Mouse (Mus musculus) midbrain, embryonic 12.5 days (tissue): ENCODE results near the gene Slf2. TPM values are rescaled to one million over a fixed set of nuclear protein-coding genes. Genes with fewer than 3 reads are reported as not detected.

ENCODE experiments used
- ATAC-seq: fragments of 200-750 bp; cut with Nextera tagmentation; 2 replicates; pipeline ENCODE4 v1.8.0; 2017; ENCODE audit warnings: low read depth, moderate TSS enrichment, moderate library complexity; ENCODE audit not compliant: low FRiP score
- H3K27ac ChIP-seq: fragments of 300-500 bp; sonication (generic); replicated peaks from 2 replicates; pipeline ENCODE4 v1.5.1; 2016; ENCODE audit warnings: mild to moderate bottlenecking
- H3K27me3 ChIP-seq: fragments of 300-500 bp; sonication (generic); 2 replicates; pipeline ENCODE4 v1.6.1; 2016; ENCODE audit warnings: mild to moderate bottlenecking
- H3K36me3 ChIP-seq: fragments of 300-500 bp; sonication (generic); 2 replicates; pipeline ENCODE4 v1.6.1; 2016
- H3K4me1 ChIP-seq: fragments of 300-500 bp; sonication (generic); 2 replicates; pipeline ENCODE4 v1.6.1; 2016
- H3K4me2 ChIP-seq: fragments of 300-500 bp; sonication (generic); replicated peaks from 2 replicates; pipeline ENCODE4 v1.6.1; 2016; ENCODE audit warnings: mild to moderate bottlenecking, moderate library complexity
- H3K4me3 ChIP-seq: fragments of 300-500 bp; sonication (generic); 2 replicates; pipeline ENCODE4 v1.5.1; 2016; ENCODE audit warnings: mild to moderate bottlenecking
- H3K9ac ChIP-seq: fragments of 300-500 bp; sonication (generic); replicated peaks from 2 replicates; pipeline ENCODE4 v1.6.1; 2016; ENCODE audit warnings: mild to moderate bottlenecking, moderate library complexity
- H3K9me3 ChIP-seq: fragments of 300-500 bp; sonication (generic); 2 replicates; pipeline ENCODE4 v1.6.1; 2016; ENCODE audit warnings: mild to moderate bottlenecking
- WGBS: fragments of 180-500 bp; shearing (Covaris S2); methylation state at CpG from one replicate; pipeline ENCODE4 v1.1.7; 2016; 5-methylcytosine and 5-hydroxymethylcytosine counted together
- polyA plus RNA-seq: library from polyadenylated mRNA; unstranded; fragments of >200 nt; fragmentation: Nextera tagmentation; extraction: Ambion mirVana; gene quantifications from 2 replicates; pipeline ENCODE4 v1.2.1, GENCODE M21; 2016

Gene Slf2
- polyA plus RNA-seq, 1 experiment from 2014 or later = 42.9 TPM

DNA sequence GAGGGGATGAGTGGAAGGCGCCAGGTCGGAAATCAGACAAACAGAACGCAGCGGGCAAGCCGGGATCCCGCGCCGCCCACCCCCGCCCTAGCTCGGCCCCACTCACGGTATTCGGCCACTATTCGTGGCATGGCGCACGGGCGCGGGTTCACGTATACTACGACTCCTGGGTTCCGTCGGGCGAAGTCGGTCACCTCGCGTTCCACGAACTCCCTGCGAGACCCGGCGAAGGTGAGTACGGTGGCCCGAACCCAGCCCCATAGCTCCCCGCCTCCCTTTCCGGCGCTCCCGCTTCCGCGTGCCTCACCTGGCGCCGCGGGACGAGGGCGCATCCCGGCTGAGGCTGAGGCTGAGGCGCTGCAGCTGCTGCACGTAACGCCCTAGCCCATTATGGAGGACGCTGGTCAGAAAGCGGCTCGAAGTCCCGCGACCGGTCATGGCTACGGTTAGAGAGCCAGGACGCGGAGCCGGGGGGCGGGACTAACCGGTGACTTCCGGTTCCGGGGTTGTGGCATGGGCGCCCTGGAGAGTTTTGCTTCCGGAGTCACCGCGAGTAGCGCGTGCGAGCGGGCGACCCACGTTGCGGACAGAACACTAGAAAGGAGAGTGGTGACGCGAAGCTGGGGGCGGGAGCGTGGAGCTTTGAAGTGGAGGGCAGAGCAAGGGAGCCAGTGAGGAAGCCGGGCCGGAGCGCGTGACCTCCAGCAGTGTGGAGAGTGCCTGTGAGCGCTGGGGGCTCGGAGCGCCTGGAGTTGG, 75.2 kb downstream of the Slf2 start, which contains the start of gene Mrpl43:
TSS of gene Mrpl43 (minus strand) at position 486 of the 756 bp plus-strand sequence.
- no peaks in the 10 kb centered on the region for H3K9me3 ChIP-seq
- WGBS = under 1% methylated on average over 82 of the region's 82 CpGs
- H3K4me1 ChIP-seq = peaks cover 22% of the 10 kb centered on the region
- H3K4me2 ChIP-seq = peak within 1 kb of the TSS; percentile 88
- peaks cover 57% of the 10 kb centered on the region for H3K36me3 ChIP-seq
- H3K4me3 ChIP-seq = peak within 1 kb of the TSS; percentile 97
- peak within 1 kb of the TSS; percentile 84 for H3K9ac ChIP-seq
- H3K27ac ChIP-seq = peak within 1 kb of the TSS; percentile 77
- ATAC-seq = peak; percentile 93
- no peaks in the 10 kb centered on the region for H3K27me3 ChIP-seq

DNA sequence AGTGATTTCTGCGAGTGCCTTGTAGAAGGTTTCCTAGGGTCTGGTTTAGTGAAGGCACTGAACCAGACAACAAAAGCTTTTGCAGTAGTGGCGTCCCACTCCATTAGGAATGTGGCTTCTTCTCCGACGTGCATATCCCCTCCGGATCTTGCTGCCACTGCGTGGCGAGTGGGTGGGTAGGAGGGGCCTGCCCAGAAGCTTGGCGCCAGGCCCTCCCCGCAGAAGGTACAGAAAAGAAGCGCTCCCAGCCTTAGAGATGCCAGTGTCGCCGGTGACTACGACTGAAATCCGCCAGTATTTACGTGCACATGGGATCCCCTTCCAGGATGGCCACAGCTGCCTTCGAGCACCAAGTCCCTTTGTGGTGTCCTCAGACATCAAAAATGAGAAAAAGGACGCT, 76.1 kb downstream of the Slf2 start:
- Histone ChIP-seq H3K4me2 (peak overlapping the region; percentile 88), H3K4me1 (peaks cover 22% of the 10 kb centered on the region), H3K9me3 (no peaks in the 10 kb centered on the region), H3K36me3 (peaks cover 57% of the 10 kb centered on the region), H3K4me3 (peak overlapping the region; percentile 97), H3K9ac (peak overlapping the region; percentile 84), H3K27me3 (no peaks in the 10 kb centered on the region), H3K27ac (peak overlapping the region; percentile 77)
- ATAC-seq = no peak
- WGBS = 46% methylated on average over 17 of the region's 17 CpGs

DNA sequence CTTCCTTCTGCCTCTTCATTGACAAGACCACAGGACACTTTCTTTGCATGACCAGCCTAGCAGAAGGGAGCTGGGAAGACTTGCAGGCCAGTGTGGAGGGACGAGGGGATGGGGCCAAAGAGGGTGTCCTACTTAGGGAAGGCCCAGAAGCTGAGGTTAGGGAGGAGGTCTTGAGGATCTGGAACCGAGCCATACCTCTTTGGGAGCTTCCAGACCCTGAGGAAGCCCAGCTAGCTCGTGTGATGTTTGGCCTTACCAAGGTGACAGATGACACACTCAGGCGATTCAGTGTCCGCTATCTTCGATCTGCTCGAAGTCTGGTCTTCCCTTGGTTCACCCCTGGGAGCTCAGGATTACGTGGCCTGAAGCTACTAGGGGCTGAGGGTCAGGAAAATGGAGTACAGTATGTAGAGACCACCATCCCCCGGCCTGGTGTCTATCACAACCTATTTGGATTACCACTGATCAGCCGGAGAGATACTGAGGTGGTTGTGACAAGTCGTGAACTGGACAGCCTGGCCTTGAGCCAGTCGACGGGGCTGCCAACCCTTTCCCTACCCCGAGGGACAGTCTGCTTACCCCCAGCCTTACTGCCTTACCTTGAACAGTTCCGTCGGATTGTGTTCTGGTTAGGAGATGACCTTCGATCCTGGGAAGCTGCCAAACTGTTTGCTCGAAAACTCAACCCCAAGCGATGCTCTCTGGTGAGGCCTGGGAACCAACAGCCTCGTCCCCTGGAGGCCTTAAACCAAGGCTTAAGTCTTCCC, 76.7 kb downstream of the Slf2 start:
- H3K9me3 ChIP-seq = no peaks in the 10 kb centered on the region
- H3K36me3 ChIP-seq = peaks cover 54% of the 10 kb centered on the region
- H3K9ac ChIP-seq = peak overlapping the region; percentile 84; the same call in 1 of the 2 replicates
- no peak for ATAC-seq
- H3K27me3 ChIP-seq = no peaks in the 10 kb centered on the region
- 94% methylated on average over 20 of the region's 20 CpGs for WGBS
- peaks cover 27% of the 10 kb centered on the region for H3K4me1 ChIP-seq
- no peak overlapping the region for H3K27ac ChIP-seq
- H3K4me2 ChIP-seq = peak overlapping the region; percentile 88
- peak overlapping the region; percentile 97 for H3K4me3 ChIP-seq

DNA sequence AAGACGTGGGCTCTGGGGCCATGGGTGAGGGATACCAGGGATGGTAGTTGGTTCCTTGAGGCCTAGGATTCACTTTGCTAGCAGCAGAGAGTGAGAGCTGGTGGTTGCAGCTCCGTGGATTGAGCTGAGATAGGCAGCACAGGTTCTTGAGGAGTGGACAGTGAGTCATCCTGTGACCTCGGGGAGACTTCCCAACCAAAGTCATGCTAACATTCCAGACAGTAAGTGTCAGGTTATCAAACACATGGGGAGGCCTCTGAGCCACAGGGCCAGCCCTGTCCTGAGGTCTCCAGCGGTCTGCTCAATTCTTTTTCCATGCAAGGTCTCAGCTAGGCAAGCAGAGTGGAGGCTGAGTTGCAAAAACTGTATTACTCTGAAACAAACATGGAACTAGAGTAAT, 79.7 kb downstream of the Slf2 start:
- WGBS = 90% methylated on average over 4 of the region's 4 CpGs
- H3K27ac ChIP-seq = no peak overlapping the region

DNA sequence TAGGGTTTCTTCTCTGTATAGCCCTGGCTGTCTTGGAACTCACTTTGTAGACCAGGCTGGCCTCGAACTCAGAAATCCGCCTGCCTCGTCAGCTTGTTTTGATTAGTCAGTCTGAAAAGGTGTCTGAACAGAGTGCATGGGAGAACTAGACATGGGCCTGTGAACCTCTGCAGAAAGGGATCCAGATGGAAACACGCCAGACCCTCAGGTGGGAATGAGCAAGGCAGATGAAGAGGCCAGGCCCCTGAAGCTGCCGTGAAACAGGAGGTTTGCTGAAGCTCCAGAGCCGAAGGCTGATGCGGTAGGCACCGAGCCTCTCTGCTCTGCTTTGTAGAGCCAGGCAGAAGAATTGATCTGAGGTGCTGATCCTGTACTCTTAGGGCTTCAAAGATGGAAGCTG, 81.3 kb downstream of the Slf2 start:
- H3K27ac ChIP-seq = peak overlapping the region; percentile 63
- WGBS = 87% methylated on average over 8 of the region's 8 CpGs

More for the DNA sequence above, 79.7 kb downstream of the Slf2 start:
- Histone ChIP-seq H3K9me3 (no peaks in the 10 kb centered on the region), H3K27me3 (peaks cover 5% of the 10 kb centered on the region; the same call in 1 of the 2 replicates), H3K36me3 (peaks cover 34% of the 10 kb centered on the region), H3K9ac (no peak overlapping the region), H3K4me2 (no peak overlapping the region), H3K4me1 (peaks cover 39% of the 10 kb centered on the region), H3K4me3 (no peak overlapping the region)
- no peak for ATAC-seq

DNA sequence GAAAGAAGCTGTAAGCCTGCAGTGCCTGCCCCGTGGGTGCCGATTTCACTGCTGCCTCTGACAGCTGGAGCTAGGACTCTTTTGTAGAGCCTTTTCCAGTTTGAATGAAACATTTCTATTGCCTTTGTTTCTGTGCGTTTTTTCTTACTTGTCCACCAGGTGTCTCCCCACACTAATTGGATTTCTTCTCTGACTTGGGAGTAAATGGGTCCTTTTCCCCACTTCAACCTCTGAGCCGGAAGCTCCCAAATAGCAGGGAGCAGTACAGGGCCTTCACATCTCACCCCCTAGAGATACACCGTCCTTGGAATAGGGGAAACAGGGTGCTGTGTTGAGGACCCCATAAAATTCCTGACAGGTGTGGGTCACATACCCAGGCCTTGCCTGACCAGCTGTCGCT, 81.7 kb downstream of the Slf2 start:
- H3K4me1 ChIP-seq = peaks cover 43% of the 10 kb centered on the region
- ATAC-seq = no peak
- H3K4me2 ChIP-seq = no peak overlapping the region
- WGBS = 37% methylated on average over 6 of the region's 6 CpGs
- peaks cover 5% of the 10 kb centered on the region; the same call in 1 of the 2 replicates for H3K27me3 ChIP-seq
- no peaks in the 10 kb centered on the region for H3K9me3 ChIP-seq
- peaks cover 34% of the 10 kb centered on the region for H3K36me3 ChIP-seq
- no peak overlapping the region for H3K4me3 ChIP-seq
- peak overlapping the region; percentile 63 for H3K27ac ChIP-seq
- H3K9ac ChIP-seq = no peak overlapping the region

More for the DNA sequence above, 81.3 kb downstream of the Slf2 start:
- Histone ChIP-seq H3K4me3 (no peak overlapping the region), H3K36me3 (peaks cover 34% of the 10 kb centered on the region), H3K9me3 (no peaks in the 10 kb centered on the region), H3K4me2 (no peak overlapping the region), H3K4me1 (peaks cover 45% of the 10 kb centered on the region), H3K27me3 (peaks cover 5% of the 10 kb centered on the region; the same call in 1 of the 2 replicates), H3K9ac (no peak overlapping the region)
- no peak for ATAC-seq

DNA sequence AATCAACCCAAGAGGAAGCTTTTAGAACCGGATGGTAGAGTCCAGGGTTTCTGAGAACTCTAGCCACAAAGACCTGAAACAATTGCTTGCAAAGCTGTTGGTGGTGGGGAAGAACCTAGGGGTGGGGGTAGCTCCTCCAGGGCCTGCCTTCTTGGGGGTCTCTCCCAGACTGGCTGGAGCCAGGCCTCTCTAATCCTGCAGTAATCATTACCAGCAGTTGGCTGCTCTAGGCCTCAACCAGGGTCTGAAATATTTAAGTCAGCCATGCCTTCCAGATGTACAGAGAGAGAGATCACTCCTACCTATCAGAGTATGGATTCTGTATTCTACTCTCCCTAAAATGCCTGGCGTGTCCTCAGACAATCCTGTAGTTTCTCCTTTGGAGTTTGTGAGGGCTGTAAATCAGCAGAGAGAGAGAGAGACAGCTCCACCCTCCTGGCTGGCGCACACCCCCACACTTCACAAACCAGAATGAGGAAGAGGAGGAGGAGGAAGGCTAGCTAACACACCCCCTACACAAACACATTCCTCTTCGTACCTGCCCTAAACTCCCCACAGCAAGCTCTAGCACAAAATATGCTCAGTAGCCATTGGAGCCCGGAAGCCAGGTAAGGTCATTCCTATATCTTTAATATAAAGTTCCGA, 82.8 kb downstream of the Slf2 start:
- Histone ChIP-seq H3K4me3 (no peak overlapping the region), H3K9ac (no peak overlapping the region), H3K27ac (no peak overlapping the region), H3K9me3 (no peaks in the 10 kb centered on the region), H3K27me3 (peaks cover 5% of the 10 kb centered on the region; the same call in 1 of the 2 replicates), H3K4me2 (no peak overlapping the region), H3K4me1 (peaks cover 42% of the 10 kb centered on the region), H3K36me3 (peaks cover 28% of the 10 kb centered on the region)
- WGBS = 67% methylated on average over 6 of the region's 6 CpGs
- no peak for ATAC-seq

DNA sequence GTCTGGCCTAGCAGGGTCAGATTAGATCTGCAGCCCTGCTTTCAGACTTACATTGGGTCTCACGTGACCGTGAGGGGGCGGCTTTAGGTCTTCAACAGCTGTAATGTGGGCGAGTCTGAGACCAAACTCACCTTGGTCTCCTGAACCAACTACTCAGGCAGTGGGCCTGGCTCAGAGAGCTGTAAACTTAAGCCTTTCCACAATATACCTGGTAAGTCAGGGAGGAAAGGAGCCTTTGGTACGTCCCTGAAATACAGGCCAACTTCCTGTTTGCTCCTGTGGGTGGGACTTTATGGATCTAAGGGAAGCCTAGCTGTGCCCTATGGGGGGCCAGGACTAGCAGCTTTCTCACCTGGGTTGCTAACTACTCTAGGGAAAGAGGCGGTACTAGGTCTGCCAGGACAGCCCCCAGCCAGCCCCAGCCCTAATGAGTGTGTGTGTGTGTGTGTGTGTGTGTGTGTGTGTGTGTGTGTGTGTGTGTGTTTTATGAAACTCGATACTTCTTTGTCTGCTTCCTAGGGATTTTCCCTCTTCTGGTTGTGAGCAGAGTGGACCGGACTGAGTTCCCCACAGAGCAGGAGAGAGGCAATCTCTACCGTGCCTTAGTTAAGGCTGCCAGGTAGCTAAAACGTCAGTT, 83.5 kb downstream of the Slf2 start, which contains the start of gene Lzts2:
TSS of gene Lzts2 (plus strand) at position 80 of the 637 bp plus-strand sequence.
- no peak for ATAC-seq
- no peaks in the 10 kb centered on the region for H3K9me3 ChIP-seq
- 10% methylated on average over 10 of the region's 10 CpGs for WGBS
- H3K27ac ChIP-seq = peak within 1 kb of the TSS; percentile 97
- H3K4me3 ChIP-seq = peak within 1 kb of the TSS; percentile 76
- H3K36me3 ChIP-seq = peaks cover 25% of the 10 kb centered on the region
- peak within 1 kb of the TSS; percentile 54; the same call in 1 of the 2 replicates for H3K9ac ChIP-seq
- H3K4me2 ChIP-seq = peak within 1 kb of the TSS; percentile 74
- H3K27me3 ChIP-seq = peaks cover 5% of the 10 kb centered on the region; the same call in 1 of the 2 replicates
- peaks cover 50% of the 10 kb centered on the region for H3K4me1 ChIP-seq

DNA sequence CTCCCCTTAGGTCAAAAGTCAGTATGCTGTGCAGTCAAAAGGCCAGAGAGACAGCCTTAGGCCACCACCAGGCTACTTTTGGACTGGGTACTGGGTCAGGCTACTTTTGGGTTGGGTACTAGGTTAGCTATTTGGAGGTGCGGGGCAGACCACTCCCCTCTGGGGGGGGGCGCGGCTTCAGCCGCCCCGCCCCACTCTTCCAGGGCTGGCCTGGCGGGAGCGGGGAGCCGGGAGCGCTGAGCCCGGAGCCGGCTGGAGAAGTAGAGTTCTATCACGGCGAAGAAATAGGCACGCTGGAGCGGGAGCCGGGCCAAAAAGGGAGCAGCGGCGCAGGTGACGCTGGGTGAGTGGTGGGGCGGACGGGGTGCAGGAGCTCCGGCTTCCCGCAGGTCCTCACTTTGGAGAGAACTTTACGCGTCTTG, 84.0 kb downstream of the Slf2 start:
- WGBS = under 1% methylated on average over 25 of the region's 25 CpGs

DNA sequence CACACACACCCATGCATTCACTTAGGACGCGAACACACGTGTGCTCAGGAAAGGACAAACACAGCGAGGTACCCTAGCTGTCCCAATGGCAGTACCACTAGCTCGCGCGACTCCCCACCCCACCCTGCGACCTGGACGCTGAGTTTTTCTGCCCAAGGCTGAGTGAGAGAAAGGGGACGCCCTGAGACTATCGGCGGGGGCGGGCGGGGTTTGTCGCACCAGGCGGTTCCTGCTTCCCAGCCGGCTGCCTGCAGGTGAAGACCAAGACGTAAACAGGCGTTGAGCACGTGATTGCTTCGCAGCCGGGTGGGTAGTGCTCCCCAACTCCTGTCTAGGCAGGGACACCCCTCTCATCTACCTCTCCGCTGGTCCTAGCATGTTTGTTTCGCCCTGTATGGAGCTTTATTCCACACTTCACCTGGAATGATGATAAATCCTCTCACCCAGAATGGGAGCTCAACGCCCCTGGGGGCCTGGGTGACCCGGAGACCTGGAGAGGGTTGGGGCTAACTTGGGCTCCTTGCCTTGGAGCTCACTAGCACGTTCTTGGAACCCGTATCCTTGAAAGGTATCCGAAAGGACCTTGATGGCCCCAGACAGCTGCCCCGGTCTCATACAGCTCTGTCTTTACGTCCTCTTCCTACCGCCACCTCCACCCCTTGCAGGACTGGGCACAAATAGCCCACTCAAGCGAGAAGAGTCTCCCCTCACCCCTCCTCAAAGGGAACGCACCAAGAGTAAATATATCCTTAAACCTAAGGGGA, 84.7 kb downstream of the Slf2 start:
- H3K4me1 ChIP-seq = peaks cover 62% of the 10 kb centered on the region
- peaks cover 5% of the 10 kb centered on the region; the same call in 1 of the 2 replicates for H3K27me3 ChIP-seq
- H3K4me2 ChIP-seq = peak overlapping the region; percentile 74
- under 1% methylated on average over 34 of the region's 34 CpGs for WGBS
- peak overlapping the region; percentile 54 for H3K9ac ChIP-seq
- peak overlapping the region; percentile 97 for H3K27ac ChIP-seq
- peaks cover 16% of the 10 kb centered on the region for H3K36me3 ChIP-seq
- peak; percentile 21; the same call in 1 of the 2 replicates for ATAC-seq
- no peaks in the 10 kb centered on the region for H3K9me3 ChIP-seq
- peak overlapping the region; percentile 76 for H3K4me3 ChIP-seq

More for the DNA sequence above, 84.0 kb downstream of the Slf2 start:
- peak overlapping the region; percentile 74 for H3K4me2 ChIP-seq
- peak overlapping the region; percentile 54; the same call in 1 of the 2 replicates for H3K9ac ChIP-seq
- H3K9me3 ChIP-seq = no peaks in the 10 kb centered on the region
- H3K27ac ChIP-seq = peak overlapping the region; percentile 97; the same call in 1 of the 2 replicates
- peaks cover 5% of the 10 kb centered on the region; the same call in 1 of the 2 replicates for H3K27me3 ChIP-seq
- peaks cover 23% of the 10 kb centered on the region for H3K36me3 ChIP-seq
- no peak for ATAC-seq
- H3K4me3 ChIP-seq = peak overlapping the region; percentile 76
- H3K4me1 ChIP-seq = peaks cover 55% of the 10 kb centered on the region
